Mouse (Mus musculus): ENCODE data around the gene Taok3. TPM values are rescaled to one million over a fixed set of nuclear protein-coding genes. Genes with fewer than 3 reads are reported as not detected.

Taok3 gene
- polyA plus RNA-seq, 1 experiment from 2014 or later = 13.3 TPM

DNA sequence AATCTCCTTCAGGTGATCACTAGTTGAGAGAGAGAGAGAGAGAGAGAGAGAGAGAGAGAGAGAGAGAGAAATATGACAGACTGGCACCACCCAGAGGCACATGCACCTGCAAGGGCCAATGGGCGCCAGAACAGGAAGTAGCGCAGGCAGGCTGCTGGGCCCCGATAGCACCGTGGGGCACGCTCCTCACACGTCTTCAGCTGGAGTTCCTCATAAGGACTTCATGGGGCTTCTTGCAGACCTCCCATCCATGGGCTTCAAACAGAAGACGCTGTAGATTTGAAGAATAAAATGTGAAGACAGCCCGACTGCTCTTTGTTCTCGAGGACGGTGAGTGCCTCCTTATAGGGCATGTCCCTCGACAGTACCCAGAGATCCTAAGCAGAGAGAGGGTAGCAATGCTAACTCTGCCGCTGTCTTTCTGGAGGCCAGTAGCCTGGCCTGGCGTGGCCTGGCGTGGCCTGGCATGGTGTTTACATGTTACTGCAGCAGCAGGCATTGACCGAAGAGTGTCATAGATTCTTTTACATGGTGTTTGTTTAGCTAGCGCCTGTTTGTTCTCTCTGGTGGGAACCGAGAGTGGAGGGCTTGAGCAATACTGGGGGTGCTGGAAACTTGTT lies 13.6 kb downstream of the Taok3 start:
- Histone ChIP-seq H3K4me3 (no peak overlapping the region), H3K4me1 (replicated peaks) (peaks cover 49% of the 10 kb centered on the region), H3K36me3 (no peaks in the 10 kb centered on the region), H3K9ac (no peak overlapping the region), H3K9me3 (replicated peaks) (no peaks in the 10 kb centered on the region), H3K4me2 (peak overlapping the region; percentile 45), H3K27me3 (replicated peaks) (no peaks in the 10 kb centered on the region), H3K27ac (ENCODE audit: poor library complexity, severe bottlenecking) (peak overlapping the region; percentile 69)
- ATAC-seq (ENCODE audit: insufficient number of reproducible peaks, low FRiP score) = peak; percentile 62; the same call in 1 of the 2 replicates
- WGBS = 66% methylated on average over 17 of the region's 17 CpGs

DNA sequence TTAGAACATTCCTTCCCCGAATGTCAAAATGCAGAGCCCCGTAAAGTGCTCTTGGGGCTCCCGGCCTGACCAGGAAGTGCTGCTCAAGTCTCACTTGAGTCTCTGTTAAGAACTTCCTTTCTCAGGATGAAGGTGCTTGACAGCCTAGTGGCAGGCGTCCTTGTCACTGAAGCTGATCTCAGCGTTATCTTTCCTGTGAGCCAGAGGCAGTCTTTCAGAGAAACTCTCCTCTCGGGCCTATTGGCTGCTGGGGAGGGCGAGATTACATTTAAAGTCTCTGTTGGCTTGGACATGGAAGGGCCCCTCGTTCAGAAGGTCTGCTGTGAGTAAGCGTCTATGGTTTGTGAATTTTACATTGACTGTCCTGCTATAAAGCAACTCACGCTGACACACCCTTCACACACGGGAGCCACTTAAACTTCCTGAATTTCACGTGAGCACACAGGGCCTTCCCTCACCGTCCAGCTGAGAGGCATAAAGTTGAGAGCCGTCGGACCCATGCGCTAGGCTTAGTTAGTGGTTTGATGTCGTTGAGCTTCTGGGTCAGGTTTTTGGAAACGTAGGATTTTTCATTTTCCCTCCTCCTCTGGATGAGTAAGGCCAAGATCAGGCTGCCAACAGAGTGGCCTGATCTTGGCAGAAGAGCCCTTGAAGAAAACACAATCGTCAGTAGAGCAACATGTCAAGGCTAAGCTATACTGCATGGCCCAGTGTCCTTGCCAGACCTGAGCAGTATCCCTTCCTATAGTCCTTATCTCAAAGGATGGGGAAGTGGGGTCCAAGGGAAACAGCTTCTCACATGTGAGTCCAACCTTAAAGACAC lies 14.3 kb downstream of the Taok3 start:
- whole genome bisulfite sequencing = 35% methylated on average over 19 of the region's 19 CpGs
- no peaks in the 10 kb centered on the region for H3K36me3 ChIP-seq
- H3K4me2 ChIP-seq = peak overlapping the region; percentile 45
- H3K27ac ChIP-seq (ENCODE audit: poor library complexity, severe bottlenecking) = peak overlapping the region; percentile 69
- H3K9me3 ChIP-seq (replicated peaks) = no peaks in the 10 kb centered on the region
- H3K9ac ChIP-seq = no peak overlapping the region
- no peak for ATAC-seq (ENCODE audit: insufficient number of reproducible peaks, low FRiP score)
- H3K27me3 ChIP-seq (replicated peaks) = no peaks in the 10 kb centered on the region
- no peak overlapping the region for H3K4me3 ChIP-seq
- H3K4me1 ChIP-seq (replicated peaks) = peaks cover 57% of the 10 kb centered on the region

DNA sequence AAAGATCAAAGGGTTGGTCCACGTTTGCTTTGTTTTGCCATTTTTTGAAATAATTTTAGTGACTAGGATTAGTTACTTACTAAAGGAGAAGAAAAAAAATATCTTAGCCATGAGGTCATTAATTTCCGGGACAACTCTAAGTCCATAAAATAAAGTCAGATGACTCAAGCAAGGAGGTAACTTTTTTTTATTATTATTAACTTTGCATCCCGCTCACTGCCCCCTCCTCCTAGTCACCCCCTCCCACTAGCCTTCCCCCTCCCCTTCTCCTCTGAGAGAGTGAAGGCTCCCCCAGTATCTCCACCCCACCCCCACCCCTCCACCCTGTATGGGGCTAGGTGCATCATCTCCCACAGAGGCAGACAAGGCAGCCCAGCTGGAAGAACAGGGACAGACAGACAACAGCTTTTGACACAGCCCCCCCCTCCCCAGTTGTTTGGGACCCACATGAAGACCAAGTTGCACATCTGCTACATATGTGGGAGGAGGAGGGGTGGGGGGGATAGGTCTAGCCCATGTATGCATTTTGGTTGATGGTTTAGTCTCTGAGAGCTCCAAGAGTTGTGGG lies 15.0 kb downstream of the Taok3 start:
- ATAC-seq (ENCODE audit: insufficient number of reproducible peaks, low FRiP score) = no peak
- Histone ChIP-seq H3K36me3 (no peaks in the 10 kb centered on the region), H3K4me3 (no peak overlapping the region), H3K27me3 (replicated peaks) (no peaks in the 10 kb centered on the region), H3K9ac (no peak overlapping the region; the same call in 1 of the 2 replicates), H3K4me1 (replicated peaks) (peaks cover 60% of the 10 kb centered on the region), H3K27ac (ENCODE audit: poor library complexity, severe bottlenecking) (peak overlapping the region; percentile 85), H3K9me3 (replicated peaks) (no peaks in the 10 kb centered on the region), H3K4me2 (peak overlapping the region; percentile 62)
- 46% methylated on average over 3 of the region's 3 CpGs for WGBS

GRCm38 (mm10) chr5:117135869-117136268 lies 15.9 kb downstream of the Taok3 start:
- H3K4me3 ChIP-seq = peak overlapping the region; percentile 10; the same call in 1 of the 2 replicates
- H3K9me3 ChIP-seq (replicated peaks) = no peaks in the 10 kb centered on the region
- no peaks in the 10 kb centered on the region for H3K27me3 ChIP-seq (replicated peaks)
- peak overlapping the region; percentile 45 for H3K9ac ChIP-seq
- WGBS = under 1% methylated on average over 9 of the region's 9 CpGs
- peak overlapping the region; percentile 62 for H3K4me2 ChIP-seq
- no peaks in the 10 kb centered on the region for H3K36me3 ChIP-seq
- ATAC-seq (ENCODE audit: insufficient number of reproducible peaks, low FRiP score) = peak; percentile 60
- peaks cover 68% of the 10 kb centered on the region for H3K4me1 ChIP-seq (replicated peaks)
- peak overlapping the region; percentile 85 for H3K27ac ChIP-seq (ENCODE audit: poor library complexity, severe bottlenecking)

GRCm38 (mm10) chr5:117136570-117136969 lies 16.6 kb downstream of the Taok3 start:
- ATAC-seq (ENCODE audit: insufficient number of reproducible peaks, low FRiP score) = no peak
- H3K9ac ChIP-seq = no peak overlapping the region
- no peak overlapping the region for H3K4me2 ChIP-seq
- 74% methylated on average over 5 of the region's 5 CpGs for WGBS
- no peak overlapping the region for H3K27ac ChIP-seq (ENCODE audit: poor library complexity, severe bottlenecking)
- no peaks in the 10 kb centered on the region for H3K36me3 ChIP-seq
- H3K9me3 ChIP-seq (replicated peaks) = no peaks in the 10 kb centered on the region
- H3K4me3 ChIP-seq = no peak overlapping the region
- H3K27me3 ChIP-seq (replicated peaks) = no peaks in the 10 kb centered on the region
- H3K4me1 ChIP-seq (replicated peaks) = peaks cover 68% of the 10 kb centered on the region

GRCm38 (mm10) chr5:117137011-117137410 lies 17.1 kb downstream of the Taok3 start:
- Histone ChIP-seq H3K4me2 (no peak overlapping the region), H3K4me1 (replicated peaks) (peaks cover 68% of the 10 kb centered on the region), H3K27me3 (replicated peaks) (no peaks in the 10 kb centered on the region), H3K4me3 (no peak overlapping the region), H3K9me3 (replicated peaks) (no peaks in the 10 kb centered on the region), H3K27ac (ENCODE audit: poor library complexity, severe bottlenecking) (peak overlapping the region; percentile 11; the same call in 1 of the 2 replicates), H3K9ac (no peak overlapping the region), H3K36me3 (no peaks in the 10 kb centered on the region)
- ATAC-seq (ENCODE audit: insufficient number of reproducible peaks, low FRiP score) = no peak
- WGBS = 53% methylated on average over 10 of the region's 10 CpGs

GRCm38 (mm10) chr5:117137594-117137993 lies 17.7 kb downstream of the Taok3 start:
- Histone ChIP-seq H3K4me2 (no peak overlapping the region), H3K4me1 (replicated peaks) (peaks cover 68% of the 10 kb centered on the region)
- ATAC-seq (ENCODE audit: insufficient number of reproducible peaks, low FRiP score) = no peak

DNA sequence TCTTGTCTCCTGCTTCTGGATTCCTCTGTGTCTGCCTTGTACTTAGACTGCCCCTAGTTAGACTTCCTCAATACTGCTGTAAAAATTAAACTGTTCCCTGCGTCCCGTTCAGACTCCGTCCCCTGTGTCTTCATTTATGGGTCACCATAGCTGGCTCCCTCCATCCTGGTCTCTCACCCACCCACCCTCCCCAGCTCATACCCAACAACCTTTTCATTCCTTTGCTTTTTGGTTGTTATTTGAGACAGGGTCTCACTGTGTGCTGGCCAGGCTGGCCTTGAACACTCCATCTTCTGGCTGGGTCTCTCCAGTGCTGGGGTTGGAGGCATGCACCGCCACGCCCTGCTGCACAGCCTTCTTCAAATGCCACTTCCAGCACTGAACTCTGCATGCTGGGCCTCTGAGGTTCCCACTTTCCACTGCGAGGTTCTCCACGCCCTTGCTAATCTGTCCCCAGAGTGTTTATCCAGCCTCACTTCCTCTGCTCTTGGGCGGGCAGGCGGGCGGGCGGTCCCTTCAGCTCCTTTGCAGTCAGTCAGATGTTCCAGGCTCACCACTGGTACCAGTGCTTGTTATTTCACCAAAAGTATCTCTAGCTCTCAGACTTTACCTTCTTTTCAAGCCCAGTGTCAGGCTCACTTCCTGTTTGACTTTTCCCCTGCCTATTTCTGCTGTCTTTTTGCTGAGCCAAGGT lies 18.5 kb downstream of the Taok3 start:
- H3K9me3 ChIP-seq (replicated peaks) = no peaks in the 10 kb centered on the region
- no peaks in the 10 kb centered on the region for H3K36me3 ChIP-seq
- peak; percentile 58 for ATAC-seq (ENCODE audit: insufficient number of reproducible peaks, low FRiP score)
- peaks cover 65% of the 10 kb centered on the region for H3K4me1 ChIP-seq (replicated peaks)
- peak overlapping the region; percentile 76 for H3K27ac ChIP-seq (ENCODE audit: poor library complexity, severe bottlenecking)
- H3K9ac ChIP-seq = no peak overlapping the region; the same call in 1 of the 2 replicates
- no peak overlapping the region for H3K4me2 ChIP-seq
- no peak overlapping the region for H3K4me3 ChIP-seq
- no peaks in the 10 kb centered on the region for H3K27me3 ChIP-seq (replicated peaks)
- WGBS = 50% methylated on average over 11 of the region's 11 CpGs

More at GRCm38 (mm10) chr5:117137594-117137993, 17.7 kb downstream of the Taok3 start:
- Histone ChIP-seq H3K4me3 (no peak overlapping the region), H3K36me3 (no peaks in the 10 kb centered on the region), H3K9me3 (replicated peaks) (no peaks in the 10 kb centered on the region), H3K27me3 (replicated peaks) (no peaks in the 10 kb centered on the region), H3K27ac (ENCODE audit: poor library complexity, severe bottlenecking) (peak overlapping the region; percentile 76), H3K9ac (no peak overlapping the region)
- 61% methylated on average over 8 of the region's 8 CpGs for WGBS

DNA sequence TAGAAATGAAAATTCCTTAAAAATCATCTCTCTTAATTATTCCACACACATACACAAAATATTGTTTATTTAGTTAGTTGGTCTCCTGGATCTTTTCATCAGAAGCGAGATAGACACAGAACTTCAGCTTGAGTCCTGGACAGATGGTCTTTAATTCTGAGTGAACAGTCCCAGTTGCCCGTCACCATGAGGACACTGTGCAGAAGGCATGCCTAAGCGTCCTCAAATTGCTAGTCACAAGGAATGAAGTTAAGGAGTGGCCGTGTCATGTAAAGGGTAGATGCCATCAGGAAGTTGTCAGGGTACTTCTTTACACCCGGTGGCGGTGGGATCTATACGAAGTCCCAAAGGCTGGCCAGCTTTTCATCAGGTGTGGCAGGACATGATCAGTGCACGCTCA lies 19.9 kb downstream of the Taok3 start:
- no peak overlapping the region for H3K4me2 ChIP-seq
- H3K27ac ChIP-seq (ENCODE audit: poor library complexity, severe bottlenecking) = no peak overlapping the region
- H3K9ac ChIP-seq = no peak overlapping the region
- H3K4me3 ChIP-seq = no peak overlapping the region
- 62% methylated on average over 8 of the region's 8 CpGs for WGBS
- H3K9me3 ChIP-seq (replicated peaks) = no peaks in the 10 kb centered on the region
- no peaks in the 10 kb centered on the region for H3K27me3 ChIP-seq (replicated peaks)
- peaks cover 52% of the 10 kb centered on the region for H3K4me1 ChIP-seq (replicated peaks)
- H3K36me3 ChIP-seq = no peaks in the 10 kb centered on the region
- no peak for ATAC-seq (ENCODE audit: insufficient number of reproducible peaks, low FRiP score)

DNA sequence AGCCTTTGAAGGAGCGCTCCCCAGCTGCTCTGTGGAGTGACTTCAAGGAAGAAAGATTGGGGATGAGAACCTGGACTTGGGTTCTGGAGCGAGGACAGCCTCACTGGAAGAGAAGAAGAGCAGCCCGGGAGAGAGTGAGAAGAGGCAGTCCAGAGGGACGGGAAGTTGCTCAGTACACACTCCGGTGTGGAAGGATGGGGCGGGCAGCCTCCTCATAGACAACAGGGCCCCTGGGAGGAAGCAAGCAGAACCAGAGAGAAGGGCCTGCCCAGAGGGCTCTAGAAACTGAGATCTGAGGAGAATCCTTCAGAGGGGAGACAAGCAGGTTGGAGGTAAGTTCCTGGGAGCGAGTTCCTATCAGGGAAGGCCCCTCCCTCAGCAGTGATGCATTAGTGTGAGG lies 20.4 kb downstream of the Taok3 start:
- Histone ChIP-seq H3K9ac (no peak overlapping the region), H3K9me3 (replicated peaks) (no peaks in the 10 kb centered on the region), H3K4me2 (no peak overlapping the region), H3K36me3 (no peaks in the 10 kb centered on the region), H3K4me1 (replicated peaks) (peaks cover 47% of the 10 kb centered on the region), H3K4me3 (no peak overlapping the region), H3K27me3 (replicated peaks) (no peaks in the 10 kb centered on the region), H3K27ac (ENCODE audit: poor library complexity, severe bottlenecking) (no peak overlapping the region)
- 59% methylated on average over 7 of the region's 7 CpGs for WGBS
- ATAC-seq (ENCODE audit: insufficient number of reproducible peaks, low FRiP score) = no peak

DNA sequence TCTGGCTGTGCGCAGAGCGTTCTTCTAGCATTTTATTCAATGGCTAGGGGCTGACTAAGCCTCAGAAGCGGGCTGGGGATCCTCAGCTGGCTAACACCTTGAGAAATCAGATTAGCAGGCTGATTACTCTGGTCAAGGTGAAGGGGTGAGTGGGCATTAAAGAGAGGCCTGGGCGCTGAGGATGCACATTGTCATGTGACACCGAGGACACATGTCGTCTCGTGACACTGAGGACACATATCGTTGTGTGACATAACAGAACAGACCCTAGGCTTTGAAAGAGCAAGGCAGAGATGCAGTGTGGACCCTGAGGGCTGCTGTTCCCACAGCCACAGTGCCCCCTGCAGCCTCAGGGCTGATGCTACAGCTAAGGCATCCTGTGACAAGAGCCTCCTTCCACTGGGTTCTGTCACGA lies 23.8 kb downstream of the Taok3 start:
- Histone ChIP-seq H3K9ac (no peak overlapping the region), H3K4me1 (replicated peaks) (peaks cover 16% of the 10 kb centered on the region), H3K9me3 (replicated peaks) (peaks cover 5% of the 10 kb centered on the region; the same call in 1 of the 2 replicates), H3K27ac (ENCODE audit: poor library complexity, severe bottlenecking) (no peak overlapping the region), H3K4me3 (no peak overlapping the region), H3K27me3 (replicated peaks) (no peaks in the 10 kb centered on the region), H3K36me3 (no peaks in the 10 kb centered on the region), H3K4me2 (no peak overlapping the region)
- WGBS = 51% methylated on average over 9 of the region's 9 CpGs
- ATAC-seq (ENCODE audit: insufficient number of reproducible peaks, low FRiP score) = no peak

All from heart, embryonic 12.5 days (tissue).